Mouse (Mus musculus) heart, postnatal 10 days (tissue): ENCODE results near the gene Spred2. TPM values are rescaled to one million over a fixed set of nuclear protein-coding genes. Genes with fewer than 3 reads are reported as not detected.

Experiments used
- DNase-seq, 2 experiments: peaks; one replicate each; pipeline ENCODE4 v3.0.0; 2021
- intact Hi-C: fragments of 180-260 bp; cut with DNase I; formaldehyde crosslinking; loops from one replicate; pipeline ENCODE4 v1.15.1; 2025
- total RNA-seq, 2 experiments: library from RNA; stranded (reverse); gene quantifications; 2 replicates each; pipeline ENCODE4 v1.2.3; 2021

Spred2 gene
- total RNA-seq, 2 experiments from 2014 or later: 28.4 to 33.4 TPM

DNA sequence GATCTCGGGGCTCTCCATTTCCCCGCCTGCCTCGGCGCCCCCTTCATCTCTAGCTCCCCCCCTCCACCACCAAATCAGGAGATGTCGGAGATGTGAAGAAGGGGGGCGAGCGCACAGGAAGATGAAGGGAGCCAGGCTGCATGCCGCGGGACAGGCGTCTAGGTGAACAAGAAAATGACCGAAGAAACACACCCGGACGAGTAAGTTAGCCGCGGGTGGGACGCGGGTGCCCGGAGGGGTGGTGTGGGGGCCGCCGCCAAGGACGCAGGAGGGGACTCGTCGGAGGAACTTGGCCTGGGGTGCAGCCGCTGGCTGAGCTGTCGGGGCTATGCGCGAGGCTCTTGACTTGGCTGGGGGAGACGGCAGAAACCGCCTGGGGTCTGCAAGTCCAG is 578 bp downstream of the Spred2 start:
- intact Hi-C loops: loop anchor here (2.0 to 5.0 kb wide), 3 partner anchors 48 to 283 kb away; partner anchors contain the start of gene Actr2
- no peak for DNase-seq

DNA sequence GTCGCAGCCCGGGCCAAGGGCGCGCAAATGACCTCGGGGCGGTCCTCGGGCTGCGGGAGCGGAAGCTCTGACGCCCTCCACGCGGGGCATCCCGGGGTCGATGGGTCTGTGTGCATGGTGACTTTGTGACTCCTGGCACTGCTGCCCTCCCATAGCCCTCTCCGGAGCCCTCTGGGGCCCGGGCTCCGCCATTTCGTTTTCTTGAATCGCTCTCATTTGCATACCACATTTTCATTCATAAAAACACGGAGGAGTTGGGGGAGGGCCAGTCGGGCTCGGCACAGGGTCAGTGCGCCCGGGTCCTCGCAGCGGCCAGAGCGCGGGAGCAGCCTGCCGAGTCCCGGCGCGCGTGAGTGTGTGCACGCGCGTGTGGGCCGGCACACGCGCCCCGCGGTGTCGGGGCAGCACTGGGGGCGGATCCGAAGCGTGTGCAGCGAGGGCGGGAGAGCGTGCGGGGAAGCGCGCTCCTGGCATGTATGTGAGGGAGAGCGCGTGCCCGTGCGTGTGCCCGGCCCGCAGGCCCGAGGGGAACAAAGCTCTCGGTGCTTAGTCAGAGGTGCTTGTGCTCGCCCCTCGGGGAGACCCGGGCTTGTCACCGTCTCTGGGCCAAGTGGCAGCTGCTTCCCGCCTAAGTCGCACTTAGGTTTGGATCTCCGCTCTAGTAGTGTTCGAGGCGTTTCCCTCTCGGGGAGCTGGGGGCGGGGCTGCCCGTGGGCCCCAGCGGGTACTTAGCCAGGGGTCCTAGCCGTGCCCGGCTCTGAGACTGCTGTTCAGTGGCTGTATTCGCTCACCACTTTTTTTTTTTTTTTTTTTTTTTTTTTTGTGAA is 1.2 kb downstream of the Spred2 start:
- intact Hi-C loops: loop anchor here (2.0 to 5.0 kb wide), 3 partner anchors 47 to 282 kb away; partner anchors contain the start of gene Actr2
- peak; percentile 82 to 87 for DNase-seq

DNA sequence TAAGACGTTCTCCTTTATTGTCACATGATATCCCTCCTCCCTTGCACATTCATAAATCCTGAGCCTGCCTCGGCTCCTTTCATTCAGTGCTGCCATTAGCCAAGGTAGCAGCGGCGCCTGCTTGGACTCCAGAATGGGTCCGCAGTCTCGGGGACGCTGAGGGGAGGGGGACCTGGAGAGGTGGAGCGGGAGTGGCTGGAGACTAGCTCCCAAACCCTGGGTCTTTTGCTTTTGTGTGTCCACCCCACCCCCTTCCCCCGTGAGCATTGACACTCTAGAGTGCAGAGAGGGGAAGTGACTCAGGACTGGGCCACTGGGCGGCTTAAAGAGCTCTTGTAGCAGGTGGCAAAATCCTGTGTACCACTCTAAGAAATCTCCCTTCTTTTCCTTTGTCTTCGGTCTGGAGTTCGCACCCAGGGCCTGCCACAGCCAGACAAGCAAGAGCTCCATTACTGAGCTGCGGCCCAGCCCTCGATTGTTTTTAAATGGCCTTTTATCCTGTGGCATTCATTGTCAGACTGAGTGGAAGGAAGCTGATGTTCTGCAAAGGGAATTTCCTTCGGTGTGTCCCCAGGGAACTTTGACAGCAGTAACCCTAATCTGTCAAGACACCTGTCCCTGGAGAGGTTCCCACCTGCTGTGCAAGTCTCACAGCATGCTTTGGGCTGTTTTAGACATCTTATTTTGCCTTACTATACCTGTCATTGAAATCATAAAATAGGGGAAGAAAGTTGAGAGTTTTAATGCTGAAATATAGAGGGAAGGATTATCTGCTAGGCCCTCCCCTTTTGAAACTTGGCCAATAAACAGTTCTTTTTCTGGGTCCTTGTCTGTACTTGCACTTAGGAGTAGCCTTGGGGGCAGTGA is 2.0 kb downstream of the Spred2 start:
- DNase-seq: peak; percentile 54 to 57
- intact Hi-C loops: loop anchor here (1.0 to 5.0 kb wide), 4 partner anchors 37 to 281 kb away; partner anchors contain the start of gene Actr2

DNA sequence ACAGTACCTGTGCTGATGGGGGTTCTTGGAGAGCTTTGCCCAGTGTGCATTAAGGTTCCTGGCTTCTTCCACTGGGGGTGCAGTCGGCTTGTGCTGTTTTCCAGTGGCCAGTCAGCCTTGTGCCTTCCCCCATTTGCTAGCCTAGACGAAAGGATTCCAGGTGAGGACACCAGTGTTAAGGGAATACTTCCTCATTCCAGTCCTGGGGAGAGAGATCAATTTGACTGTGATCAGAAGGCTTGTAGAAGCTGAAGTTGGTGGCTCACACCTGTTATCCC is 2.6 kb downstream of the Spred2 start:
- intact Hi-C loops: loop anchor here (1.0 to 5.0 kb wide), 2 partner anchors 37 to 281 kb away; no protein-coding TSS in a partner anchor
- no peak for DNase-seq

DNA sequence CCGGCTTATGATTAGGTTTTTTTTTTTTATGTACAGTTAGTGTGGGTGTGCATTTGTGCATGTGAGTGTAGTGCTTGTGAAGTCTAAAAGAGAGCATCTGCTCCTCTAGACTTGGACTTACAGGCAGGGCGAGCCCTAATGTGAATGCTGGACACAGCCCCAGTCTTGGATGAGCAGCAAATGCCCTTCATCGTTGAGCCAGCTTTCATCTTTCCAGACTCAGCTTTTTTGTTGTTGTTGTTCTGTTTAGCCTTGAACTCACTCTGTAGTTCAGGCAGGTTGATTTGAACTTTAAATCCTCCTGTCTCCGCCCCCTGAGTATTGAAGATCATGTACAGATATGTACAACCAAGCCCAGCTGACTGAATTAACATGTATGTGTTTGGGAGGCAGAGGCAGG is 4.5 kb downstream of the Spred2 start:
- no peak for DNase-seq
- intact Hi-C loops: loop anchor here (5.0 kb wide), 1 partner anchor 279 kb away; no protein-coding TSS in a partner anchor

DNA sequence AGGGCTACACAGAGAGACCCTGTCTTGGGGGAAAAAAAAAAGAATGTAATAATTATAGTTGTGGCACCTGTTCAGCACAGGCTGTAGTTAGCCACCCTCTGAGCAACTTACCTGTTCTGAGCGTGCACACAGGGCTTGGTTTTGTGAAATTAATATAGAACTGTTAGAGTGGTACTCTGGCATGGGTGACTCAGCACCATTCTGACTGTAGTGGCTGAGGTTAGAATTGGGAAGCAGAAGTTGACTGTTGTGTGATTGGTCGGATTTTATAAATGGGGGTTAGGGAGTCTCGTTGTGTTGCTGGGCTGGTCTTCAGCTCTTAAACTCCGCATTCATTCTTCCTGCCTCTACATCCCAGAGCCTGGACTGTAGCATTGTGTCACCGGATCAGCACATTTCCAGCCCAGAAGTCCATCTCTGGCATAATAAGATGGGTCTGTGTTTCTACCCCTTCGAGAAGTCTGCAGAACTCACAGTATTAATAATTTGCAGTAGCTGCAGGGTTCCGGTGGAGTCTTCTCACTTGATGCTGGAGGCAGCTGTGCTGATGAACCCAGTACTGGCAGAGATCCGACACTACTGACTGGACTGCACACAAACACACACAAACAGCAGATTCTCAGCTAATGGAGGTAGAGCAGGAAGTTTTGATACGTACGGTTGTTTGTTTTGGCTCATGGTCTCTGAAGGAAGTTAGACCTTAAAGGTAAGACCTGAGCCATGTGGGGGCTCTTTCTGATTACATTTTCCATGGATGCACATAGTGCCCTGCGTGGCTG is 5.1 kb downstream of the Spred2 start:
- peak in 1 of 2 experiments; percentile 23 for DNase-seq
- intact Hi-C loops: loop anchor here (5.0 kb wide), 1 partner anchor 278 kb away; no protein-coding TSS in a partner anchor

DNA sequence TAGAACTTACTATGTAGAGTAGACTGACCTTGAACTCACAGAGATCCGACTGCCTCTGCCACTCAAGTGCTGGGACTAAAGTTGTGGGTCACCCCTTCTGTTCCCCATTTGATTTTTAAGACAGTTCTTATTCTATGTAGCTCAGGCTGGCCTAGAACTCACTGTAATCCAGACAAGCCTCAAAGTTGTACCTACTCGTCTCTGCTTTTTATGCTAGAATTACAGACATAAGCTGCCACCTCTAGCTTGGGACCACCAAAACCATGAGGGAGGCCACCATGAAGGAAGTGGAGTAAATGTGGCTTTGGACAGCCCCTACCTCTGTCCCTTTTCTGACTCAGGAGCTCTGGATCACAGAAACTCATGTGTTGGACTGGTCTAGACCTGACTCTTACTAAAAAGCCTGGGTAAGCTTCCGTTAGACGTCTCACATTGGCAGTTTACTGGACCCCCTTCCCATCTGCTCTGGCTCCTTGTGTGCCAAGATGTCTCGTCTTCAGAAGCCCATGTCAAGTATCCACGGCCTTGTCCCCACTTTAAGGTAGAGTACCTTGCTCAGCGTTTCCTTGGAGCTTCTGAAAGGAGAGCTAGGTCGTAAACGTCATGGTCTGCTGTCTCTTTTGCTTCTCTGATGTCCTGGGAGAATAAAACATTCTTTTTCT is 7.5 kb downstream of the Spred2 start:
- DNase-seq: no peak
- intact Hi-C loops: no loop called here

DNA sequence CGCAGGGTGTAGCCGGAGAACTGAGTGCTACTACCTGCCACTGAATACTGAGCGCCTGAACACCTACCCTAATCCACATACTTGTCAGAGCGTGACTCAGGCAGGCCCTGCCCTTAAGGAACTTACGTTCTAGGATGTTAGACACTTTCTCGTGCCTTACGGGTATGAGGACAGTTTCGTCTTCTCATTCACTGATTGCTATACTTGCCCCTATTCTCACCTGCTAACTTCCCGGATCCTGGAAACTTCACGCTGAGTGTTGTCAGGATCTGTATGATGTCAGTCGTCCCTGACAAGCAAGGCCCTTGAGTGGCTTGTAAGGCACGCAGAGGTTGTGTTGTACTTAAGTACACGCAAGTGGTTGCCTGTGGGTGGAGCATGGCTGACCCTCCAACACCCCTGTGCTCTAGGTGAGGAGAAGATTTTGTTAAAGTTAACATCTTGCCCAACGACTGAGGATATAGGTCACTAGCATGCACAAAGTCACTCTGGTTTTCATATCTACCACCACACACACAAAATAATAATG is 8.9 kb downstream of the Spred2 start:
- intact Hi-C loops: no loop called here
- DNase-seq: no peak

DNA sequence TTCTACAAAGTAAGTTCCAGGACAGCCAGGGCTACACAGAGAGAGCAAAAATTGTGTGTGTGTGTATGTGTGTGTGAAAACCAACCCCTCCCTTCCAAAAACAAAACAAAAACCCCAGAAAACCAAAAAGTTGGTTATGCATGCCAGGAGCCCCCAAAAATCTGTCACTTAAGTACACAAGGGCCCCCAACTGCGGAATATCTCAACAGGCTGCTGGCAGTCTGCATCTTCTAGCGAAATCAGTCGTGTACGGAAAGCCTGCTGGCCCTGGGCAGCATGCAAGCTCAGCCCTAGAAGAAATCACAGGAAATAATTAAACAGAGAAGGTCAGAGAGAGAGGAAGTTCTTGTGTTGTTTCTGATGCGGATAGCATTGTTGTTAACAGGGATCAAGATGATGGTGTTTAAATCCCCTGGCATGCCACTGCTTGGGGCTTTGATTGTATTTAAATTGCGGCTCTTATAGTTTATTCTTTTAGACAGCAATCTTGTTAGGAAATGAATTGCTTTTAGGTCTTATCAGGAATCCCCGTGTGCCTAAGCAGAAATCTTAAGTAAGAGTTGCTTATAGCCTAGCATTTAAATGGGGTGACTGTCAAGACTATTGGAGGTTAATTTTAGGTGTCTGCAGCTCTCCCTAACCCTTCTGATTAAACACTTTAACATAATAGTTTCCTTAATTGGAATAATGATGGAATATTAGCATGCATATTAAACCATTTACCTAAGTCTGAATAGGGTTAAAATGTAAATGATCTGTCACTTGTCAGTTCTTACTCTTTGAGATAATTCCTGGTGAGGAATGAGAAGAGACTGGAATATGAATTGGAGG is 11.6 kb downstream of the Spred2 start:
- intact Hi-C loops: no loop called here
- DNase-seq: peak in 1 of 2 experiments; percentile 25

DNA sequence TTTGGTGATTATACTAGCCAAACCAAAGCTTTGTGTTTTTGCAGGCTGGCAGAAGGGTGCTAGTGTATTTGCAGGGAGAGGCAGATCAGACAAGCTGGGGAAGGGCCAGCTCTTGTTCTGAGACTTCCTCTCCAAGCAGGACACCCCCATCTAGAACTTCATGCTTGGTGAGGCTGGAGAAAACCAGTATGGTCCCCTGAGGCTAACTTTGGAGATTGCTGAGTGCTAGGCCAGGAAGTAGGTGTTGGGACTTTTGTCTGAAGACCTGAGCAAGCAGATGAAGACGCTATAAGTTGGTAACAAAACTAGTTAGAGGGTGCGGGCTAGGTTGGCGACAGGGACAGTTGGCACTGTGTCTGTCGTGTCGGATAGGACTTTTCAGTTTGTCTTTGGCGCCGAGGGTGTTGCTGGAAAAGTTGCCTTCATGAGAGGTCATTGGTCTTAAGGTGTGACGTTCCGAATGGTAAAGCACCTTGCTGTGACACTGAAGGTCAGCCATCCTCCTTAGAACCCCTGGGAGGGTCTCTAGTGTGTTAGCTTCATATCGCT is 14.4 kb downstream of the Spred2 start:
- intact Hi-C loops: no loop called here
- DNase-seq: no peak

DNA sequence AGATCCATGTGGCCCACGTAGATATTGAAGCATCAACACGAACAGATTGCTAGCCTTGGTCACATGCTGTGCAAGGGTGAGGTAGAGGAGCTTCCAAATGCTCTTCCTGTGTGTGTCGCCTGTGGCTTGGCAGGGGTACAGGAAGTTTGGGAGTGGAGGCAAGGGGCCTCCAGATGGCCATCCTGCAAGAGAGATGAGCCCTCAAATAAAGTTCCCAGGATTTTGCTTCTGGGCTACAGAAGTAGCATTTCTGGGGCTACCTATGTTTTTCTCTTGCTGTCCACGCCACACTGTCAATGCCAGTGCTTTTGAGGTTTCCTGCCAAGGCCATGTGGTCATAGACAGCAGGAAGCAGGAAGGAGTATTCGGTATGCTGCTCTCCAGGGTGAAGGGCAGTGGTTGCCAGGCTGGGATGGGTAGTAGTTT is 15.1 kb downstream of the Spred2 start:
- intact Hi-C loops: no loop called here
- peak in 1 of 2 experiments; percentile 24 for DNase-seq

DNA sequence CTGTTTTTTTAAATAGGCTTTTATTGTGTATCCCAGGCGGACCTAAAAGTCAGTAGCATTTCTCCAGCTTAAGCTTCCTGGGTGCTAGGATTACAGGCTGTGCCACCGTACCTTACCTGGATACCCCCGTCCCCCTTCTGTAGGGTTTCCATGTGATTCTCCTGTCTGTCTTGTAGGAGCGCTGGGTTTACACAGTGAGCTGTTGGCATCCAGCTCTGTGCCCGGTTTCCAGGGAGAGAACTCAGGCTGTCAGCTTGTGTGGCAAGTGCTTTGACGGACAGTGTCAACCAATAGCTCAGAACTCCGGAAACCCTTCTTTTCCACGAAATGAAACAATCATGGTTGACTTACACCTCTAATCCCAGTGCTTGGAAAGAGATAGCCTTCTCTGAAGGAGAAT is 15.7 kb downstream of the Spred2 start:
- no peak for DNase-seq
- intact Hi-C loops: no loop called here

DNA sequence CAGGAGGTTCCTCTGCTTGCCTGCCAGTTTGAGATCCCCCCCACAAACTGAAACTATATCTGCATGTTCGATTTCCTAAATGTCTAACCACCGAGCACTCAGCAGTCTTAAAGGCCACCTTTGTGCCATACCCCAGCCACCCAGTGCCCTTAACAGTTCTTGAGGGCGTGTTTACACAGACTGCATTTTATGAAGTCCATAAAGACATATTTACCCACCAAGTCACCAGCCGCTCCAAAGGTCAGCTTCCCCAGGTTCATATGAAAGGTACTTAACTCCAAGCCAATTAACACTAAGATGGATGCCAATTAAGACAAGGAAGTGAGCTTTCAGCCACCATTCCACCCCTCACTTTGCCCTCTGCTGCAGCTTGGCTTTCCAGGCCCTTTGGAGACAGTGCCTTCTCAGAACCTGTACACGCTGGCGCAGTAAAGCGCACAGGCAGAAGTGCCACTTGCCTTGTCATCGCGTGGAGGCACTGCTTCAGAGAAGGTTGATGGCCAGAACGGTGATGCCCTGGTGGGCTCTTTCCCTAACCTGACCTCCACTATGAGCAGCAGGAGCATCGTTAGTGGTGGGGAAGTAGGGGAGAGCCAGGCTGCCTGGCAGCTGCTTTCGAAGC is 17.1 kb downstream of the Spred2 start:
- DNase-seq: no peak
- intact Hi-C loops: no loop called here

DNA sequence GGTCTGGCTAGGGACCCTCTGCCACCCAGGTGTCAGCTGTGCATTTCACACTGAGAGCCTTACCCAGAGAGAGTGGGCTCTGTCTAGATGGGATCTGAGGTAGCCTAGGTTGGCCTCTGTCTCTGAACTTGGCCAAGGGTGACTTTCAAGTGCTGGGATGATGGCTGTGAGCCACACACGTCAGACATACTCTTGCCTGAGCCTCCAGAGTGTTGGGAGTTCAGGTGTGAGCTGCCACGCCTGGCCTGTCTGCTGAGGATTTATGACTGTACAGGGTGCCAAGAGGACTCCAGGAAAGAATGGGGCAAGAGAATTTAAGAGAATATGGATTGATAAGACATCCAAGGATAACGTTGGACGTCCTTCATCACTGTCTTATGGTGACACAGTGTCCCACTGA is 17.8 kb downstream of the Spred2 start:
- no peak for DNase-seq
- intact Hi-C loops: no loop called here

DNA sequence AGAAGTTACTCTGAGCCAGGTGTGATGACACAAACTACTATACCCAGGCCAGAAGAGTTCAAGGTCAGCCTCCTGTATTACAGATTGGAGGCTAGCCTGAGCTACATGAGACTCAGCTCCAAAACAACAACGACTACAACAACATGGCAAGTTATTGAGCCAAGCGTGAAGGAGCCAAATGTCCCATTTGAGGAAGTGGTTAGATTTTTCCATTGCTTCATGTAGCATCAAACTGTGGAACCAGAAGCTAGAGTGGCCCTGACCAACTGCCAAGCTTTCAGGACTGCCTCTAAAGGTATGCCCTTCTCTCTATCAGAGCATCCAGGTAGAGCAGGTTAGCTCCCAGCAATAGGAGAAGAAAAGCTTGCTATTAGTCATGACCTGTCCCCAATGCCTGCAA is 19.6 kb downstream of the Spred2 start:
- intact Hi-C loops: no loop called here
- DNase-seq: no peak

DNA sequence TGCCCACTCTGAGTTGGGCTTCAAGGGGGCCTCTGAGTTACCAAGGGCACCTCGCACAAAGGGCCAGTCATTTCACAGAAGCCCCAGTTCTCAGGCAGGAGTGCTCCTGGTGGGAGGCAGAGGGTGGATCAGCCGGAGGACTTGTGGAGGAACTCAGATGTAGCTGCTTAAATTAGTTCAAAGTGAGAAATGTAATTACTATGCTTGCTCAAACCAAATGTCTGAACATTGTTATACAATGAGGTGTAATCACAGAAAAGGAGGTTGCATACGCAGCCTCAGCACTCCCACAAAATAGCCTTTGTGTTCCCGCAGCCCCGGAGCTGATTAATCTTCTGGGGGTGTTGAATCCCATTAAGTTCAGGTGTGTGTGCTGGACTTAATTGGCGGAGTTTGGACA is 20.5 kb downstream of the Spred2 start:
- intact Hi-C loops: no loop called here
- no peak for DNase-seq

DNA sequence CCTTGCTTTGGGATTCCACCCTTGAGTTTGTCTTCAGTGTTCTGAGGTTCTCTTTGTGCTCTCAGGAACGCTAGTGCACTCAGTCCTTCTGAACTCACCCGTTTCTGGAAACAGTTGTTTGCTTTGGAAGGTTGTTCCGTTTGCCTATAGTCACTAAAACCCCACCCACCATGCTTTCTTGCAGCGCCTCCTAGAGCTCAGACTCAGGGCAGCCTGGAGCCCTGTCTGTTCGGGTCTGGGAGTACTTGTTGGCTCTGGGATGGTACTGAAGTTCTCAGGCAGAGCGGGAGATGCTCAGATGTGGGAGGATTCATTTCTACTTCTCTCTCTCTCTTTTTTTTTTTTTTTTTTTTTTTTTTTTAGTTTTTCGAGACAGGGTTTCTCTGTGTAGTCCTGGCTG is 22.5 kb downstream of the Spred2 start:
- no peak for DNase-seq
- intact Hi-C loops: no loop called here

DNA sequence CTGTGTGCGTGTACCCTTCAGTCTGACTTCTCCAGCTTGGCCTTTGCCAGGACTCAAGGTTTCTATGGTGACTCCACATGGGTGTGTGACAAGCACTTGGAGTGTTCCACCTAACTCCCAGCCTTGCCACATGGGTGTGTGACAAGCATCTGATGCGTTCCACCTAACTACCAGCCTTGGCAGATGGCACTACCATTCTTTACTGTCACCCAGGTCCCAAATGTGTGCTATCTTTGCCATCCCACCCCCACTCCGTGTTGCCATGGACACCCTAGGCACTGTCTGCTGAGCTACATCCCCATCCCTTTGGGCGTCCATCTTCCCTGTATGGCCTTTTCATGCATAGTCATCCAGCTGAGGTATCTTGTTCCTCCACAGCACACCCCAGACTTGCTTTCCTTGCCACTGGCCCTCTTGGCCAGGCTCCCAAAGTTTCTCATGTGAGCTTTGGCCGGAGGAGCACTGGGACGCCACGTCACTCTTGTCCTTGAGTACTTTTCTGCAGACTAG is 23.5 kb downstream of the Spred2 start:
- DNase-seq: peak; percentile 67 to 71
- intact Hi-C loops: no loop called here
